Mouse (Mus musculus) frontal cortex, postnatal 36 days (tissue): ENCODE measurements at regions not wholly inside any gene's neighbourhood (a gene's known extent, or its start where the extent isn't known, plus 50 kb on each side); places are given as distances from the start of the nearest gene placed in this dataset.
A peak's percentile ranks its signal among the peaks of the same experiment; 100 is the strongest.

Experiments
- DNase-seq, 2 experiments: peaks; one replicate each; pipeline ENCODE4 v3.0.0; 2022; ENCODE audit warnings: low spot score in 2 of 2

DNA sequence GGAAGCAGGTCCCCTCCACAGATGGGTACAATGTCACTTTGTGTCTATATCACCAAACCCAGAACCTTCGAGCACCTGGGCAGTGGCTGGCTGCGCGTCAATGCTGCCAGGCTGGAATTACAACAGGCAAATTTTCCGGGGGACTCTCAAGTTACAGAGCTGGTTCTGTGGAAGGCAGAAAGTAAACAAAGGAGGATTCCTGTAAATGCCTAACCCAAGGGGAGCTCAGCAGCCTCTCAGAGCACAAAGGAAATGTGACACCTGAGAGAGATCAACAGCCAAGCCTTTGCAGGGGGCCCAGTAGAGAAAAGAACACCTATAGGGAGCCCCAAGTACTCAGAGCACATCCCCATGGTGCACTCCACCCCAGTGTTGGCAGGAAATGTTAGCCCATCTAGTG lies 70.7 kb downstream of the Setd4 start:
- DNase-seq = no peak

GRCm38 (mm10) chr16:93531937-93532336 lies 71.9 kb downstream of the Setd4 start:
- DNase-seq = no peak

GRCm38 (mm10) chr16:93522485-93522884 lies 81.4 kb downstream of the Setd4 start:
- DNase-seq = no peak

DNA sequence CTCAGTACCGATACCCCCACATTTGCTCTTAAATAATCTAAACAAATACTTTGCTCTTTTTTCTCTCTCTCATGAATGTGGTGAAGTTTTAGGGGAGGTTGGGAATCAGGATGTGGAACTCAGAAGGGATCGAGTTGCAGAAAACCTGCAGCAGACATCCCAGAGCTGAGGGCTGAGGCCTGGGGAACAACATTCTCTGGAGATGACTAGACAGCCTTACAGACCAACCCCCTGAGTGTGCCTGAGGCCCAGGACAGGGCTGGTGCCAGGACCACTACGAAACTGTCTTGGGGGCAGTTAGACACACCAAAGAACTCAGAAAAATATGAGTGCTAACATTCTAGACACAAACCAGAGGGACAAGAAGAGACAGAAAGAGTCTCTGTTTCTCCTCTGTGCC lies 83.4 kb downstream of the Setd4 start:
- no peak for DNase-seq

DNA sequence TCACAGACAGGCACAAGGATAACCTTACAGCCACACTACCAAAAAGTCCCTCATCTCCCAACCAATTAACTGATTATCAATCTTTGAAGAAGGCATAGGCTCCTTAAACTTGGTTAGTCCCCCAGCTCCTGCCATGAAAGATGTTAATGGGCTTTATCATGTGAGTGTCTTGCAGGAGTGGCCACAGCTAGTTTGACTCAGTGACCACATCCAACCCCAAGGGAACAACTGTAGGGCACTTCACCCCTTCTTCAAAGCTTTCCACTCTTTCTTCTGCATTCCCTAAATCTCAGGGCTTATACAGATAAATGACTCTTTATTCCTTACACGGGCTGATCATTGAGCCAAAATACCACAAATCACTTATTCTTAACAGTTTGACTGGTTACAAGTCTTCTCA lies 85.2 kb downstream of the Setd4 start:
- no peak for DNase-seq

DNA sequence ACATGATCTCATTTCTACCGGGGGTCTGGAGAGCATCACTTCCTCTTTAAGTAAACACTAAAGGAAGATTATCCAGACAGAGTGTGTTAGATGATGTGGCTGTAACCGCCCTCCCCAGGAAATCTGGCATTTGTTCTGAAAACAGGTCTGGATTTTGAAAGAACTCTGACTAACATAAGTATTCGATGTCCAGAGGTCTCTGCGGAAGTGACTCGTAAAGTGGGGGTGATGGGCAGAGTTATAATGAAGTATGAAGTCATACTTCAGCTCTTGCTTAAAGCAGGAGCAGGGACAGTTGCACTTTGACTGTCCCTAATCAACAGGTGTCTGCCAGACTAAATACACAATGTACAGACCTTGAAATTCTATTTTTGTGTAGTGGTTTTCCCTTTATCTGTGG lies 87.1 kb downstream of the Setd4 start:
- no peak for DNase-seq

- DNase-seq = no peak
These were observed 88.4 kb downstream of the Setd4 start for GRCm38 (mm10) chr16:93515456-93515941.

GRCm38 (mm10) chr16:93513616-93514041 lies 90.2 kb downstream of the Setd4 start:
- no peak for DNase-seq

GRCm38 (mm10) chr16:93511988-93512387 lies 91.9 kb downstream of the Setd4 start:
- DNase-seq = no peak

- DNase-seq = no peak
These were observed 92.3 kb downstream of the Setd4 start for GRCm38 (mm10) chr16:93511517-93511916.

DNA sequence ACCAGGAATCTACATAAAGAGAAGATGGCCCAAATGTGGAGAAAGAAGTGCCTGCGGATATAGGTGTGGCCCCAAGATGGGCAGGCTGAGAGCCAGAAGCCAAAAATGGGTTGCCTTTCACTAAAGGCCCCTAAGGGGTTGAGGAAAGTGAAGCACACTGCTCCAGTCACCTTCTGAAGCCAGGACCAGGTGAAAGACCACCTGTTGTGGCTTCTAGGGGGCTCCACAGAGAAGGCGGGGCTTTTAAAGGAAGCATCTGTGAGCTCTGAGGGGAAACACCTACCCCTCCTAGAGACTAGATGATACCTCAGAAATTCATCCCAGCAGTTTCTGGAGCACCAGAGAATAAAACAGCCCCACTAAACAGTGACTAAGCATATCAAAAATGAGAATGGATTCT lies 105.1 kb downstream of the Setd4 start:
- no peak for DNase-seq

DNA sequence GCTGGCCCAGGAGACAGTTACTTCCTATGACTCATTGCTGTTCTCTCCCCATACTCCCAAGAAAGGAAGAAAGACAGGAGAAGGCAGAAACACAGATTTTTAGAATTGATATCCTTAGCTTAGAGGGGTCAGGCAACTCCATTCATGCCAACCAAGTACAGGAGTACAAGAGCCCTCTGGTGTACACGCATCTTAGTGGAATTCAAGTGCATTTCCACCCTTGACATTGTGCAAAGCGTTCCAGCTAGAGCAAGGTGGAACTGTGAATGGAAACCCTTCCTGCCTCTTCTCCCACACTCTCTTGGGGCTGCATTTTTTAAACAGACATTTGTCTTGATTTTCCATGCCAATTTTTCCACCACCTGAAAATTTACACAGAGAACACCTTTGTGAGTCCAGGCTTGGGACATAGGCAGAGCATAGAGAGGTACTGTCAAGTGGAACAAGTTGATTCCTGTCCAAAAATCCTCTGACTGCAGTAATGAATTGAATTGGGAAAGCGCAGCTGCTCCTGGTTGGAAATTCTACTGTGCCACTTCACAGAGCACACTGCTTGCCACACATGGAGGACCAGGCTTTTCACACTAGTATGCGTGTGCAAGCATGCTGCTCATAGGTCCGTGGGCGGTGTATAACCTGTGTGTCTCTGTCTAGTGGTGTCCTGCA lies 110.4 kb downstream of the Setd4 start:
- no peak for DNase-seq

GRCm38 (mm10) chr16:93486646-93487550 lies 117.0 kb downstream of the Setd4 start:
- DNase-seq = peak; percentile 35 to 50

- DNase-seq = no peak
These were observed 133.9 kb downstream of the Setd4 start for GRCm38 (mm10) chr16:93469957-93470356.

DNA sequence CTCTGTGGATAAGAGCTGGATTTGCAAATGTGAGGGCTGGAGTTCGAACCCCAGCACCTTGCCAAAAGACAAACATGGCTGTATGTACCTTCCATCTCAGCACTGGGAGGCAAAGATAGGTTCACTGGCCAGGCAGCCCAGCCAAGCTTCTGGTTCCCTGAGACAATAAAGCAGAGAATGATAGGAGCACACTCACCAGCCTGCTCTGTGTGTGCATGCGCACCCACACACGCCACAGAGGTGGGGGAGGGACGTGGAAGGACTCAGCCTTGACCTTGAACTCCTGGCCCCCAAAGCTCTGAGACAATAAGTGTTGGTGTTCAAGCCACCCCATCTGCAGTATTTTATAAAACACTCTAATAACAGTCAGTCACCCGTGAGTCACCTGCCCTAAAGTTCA lies 138.1 kb downstream of the Setd4 start:
- no peak for DNase-seq

GRCm38 (mm10) chr16:93464898-93465297 lies 139.0 kb downstream of the Setd4 start:
- no peak for DNase-seq

DNA sequence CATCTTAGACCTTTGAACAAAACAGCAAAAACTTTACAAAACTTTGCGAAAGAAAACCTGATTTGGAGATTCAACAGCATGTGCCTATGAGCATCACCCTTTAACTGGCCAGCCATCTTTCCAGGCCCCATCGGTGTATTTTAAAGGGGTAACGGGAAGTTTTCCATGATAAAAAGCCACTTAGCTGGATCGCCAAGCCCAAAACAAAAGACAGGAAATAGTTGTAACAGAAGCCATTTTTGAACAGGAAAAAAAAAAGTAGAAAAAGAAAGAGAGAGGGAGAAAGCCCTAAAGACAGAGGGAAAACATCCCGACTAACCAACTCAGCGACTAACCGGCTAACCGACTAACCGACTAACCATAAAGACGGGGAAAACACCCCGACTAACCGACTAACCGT lies 140.5 kb downstream of the Setd4 start:
- no peak for DNase-seq

- no peak for DNase-seq
These were observed 141.6 kb downstream of the Setd4 start for GRCm38 (mm10) chr16:93462286-93462610.

- DNase-seq = no peak
These were observed 142.2 kb downstream of the Setd4 start for GRCm38 (mm10) chr16:93461406-93462285.

GRCm38 (mm10) chr16:93459497-93460240 lies 144.2 kb downstream of the Setd4 start:
- DNase-seq = no peak
